Mouse (Mus musculus) CH12.LX (cell line): ENCODE measurements around the gene Bco1. TPM values are rescaled to one million over a fixed set of nuclear protein-coding genes. Genes with fewer than 3 reads are reported as not detected.

Experiments used
- DNase-seq: peaks from one replicate; pipeline ENCODE4 v3.0.0-alpha.2; 2013; ENCODE audit errors: extremely low read depth
- H3K27ac ChIP-seq: 2 replicates; pipeline ENCODE4 v1.5.1; 2012; ENCODE audit warnings: low read depth, mild to moderate bottlenecking, control low read depth, moderate library complexity; ENCODE audit not compliant: insufficient read depth
- H3K27me3 ChIP-seq: replicated peaks from 2 replicates; pipeline ENCODE3; 2012; ENCODE audit warnings: inconsistent platforms
- H3K36me3 ChIP-seq, 2 experiments: replicated peaks in 1 of 2; 2 replicates each; pipeline versions ENCODE3 to v1.6.1; 2012; ENCODE audit warnings: inconsistent platforms in 1 of 2, low read length in 1 of 2, mild to moderate bottlenecking in 1 of 2, mixed read lengths in 1 of 2, moderate library complexity in 1 of 2; ENCODE audit not compliant: control insufficient read depth in 1 of 2, insufficient read depth in 1 of 2
- H3K4me1 ChIP-seq, 2 experiments: 2 replicates each; pipeline ENCODE4 v1.6.1; 2012; ENCODE audit warnings: inconsistent platforms in 1 of 2, moderate library complexity in 1 of 2; ENCODE audit not compliant: insufficient read depth in 2 of 2, control insufficient read depth in 1 of 2
- H3K4me2 ChIP-seq: 2 replicates; pipeline ENCODE4 v1.6.1; 2012; ENCODE audit warnings: low read depth, mild to moderate bottlenecking, control low read depth; ENCODE audit not compliant: poor library complexity, insufficient read depth, severe bottlenecking
- H3K4me3 ChIP-seq, 3 experiments: fragments of 150-350 bp in 1 of 3; sonication (generic) in 1 of 3; replicated peaks in 1 of 3; 2 replicates each; pipeline versions ENCODE3 to v1.5.1; 2011 to 2012; ENCODE audit warnings: low read depth in 2 of 3, low read length in 2 of 3, mild to moderate bottlenecking in 2 of 3, moderate library complexity in 2 of 3, control low read depth in 1 of 3, improper control_type of control experiment in 1 of 3, inconsistent platforms in 1 of 3, mixed read lengths in 1 of 3; ENCODE audit not compliant: poor library complexity in 1 of 3
- H3K79me2 ChIP-seq: replicated peaks from 2 replicates; pipeline ENCODE4 v1.6.1; 2012; ENCODE audit warnings: mild to moderate bottlenecking, moderate library complexity; ENCODE audit not compliant: control insufficient read depth, poor library complexity, insufficient read depth, severe bottlenecking; ENCODE audit errors: extremely low read depth
- H3K9ac ChIP-seq: 2 replicates; pipeline ENCODE4 v1.6.1; 2012; ENCODE audit warnings: low read depth, mild to moderate bottlenecking, control low read depth, moderate library complexity; ENCODE audit not compliant: insufficient read depth
- H3K9me3 ChIP-seq: replicated peaks from 2 replicates; pipeline ENCODE3; 2012; ENCODE audit warnings: low read length, inconsistent platforms, mixed read lengths
- BHLHE40 ChIP-seq: IDR thresholded peaks from 2 replicates; pipeline ENCODE4 v1.6.1; 2011; ENCODE audit warnings: mild to moderate bottlenecking, low read depth, low read length, improper control_type of control experiment
- CHD2 ChIP-seq: IDR thresholded peaks from 2 replicates; pipeline ENCODE4 v1.6.1; 2011; ENCODE audit warnings: low read length, improper control_type of control experiment
- ELF1 ChIP-seq: IDR thresholded peaks from 2 replicates; pipeline ENCODE4 v1.6.1; 2014; ENCODE audit warnings: low read depth, mild to moderate bottlenecking, inconsistent platforms, low read length, improper control_type of control experiment
- EP300 ChIP-seq: IDR thresholded peaks from 2 replicates; pipeline ENCODE4 v1.6.1; 2011; ENCODE audit warnings: low read length, improper control_type of control experiment
- ETS1 ChIP-seq: conservative IDR thresholded peaks from 2 replicates; pipeline ENCODE4 v1.6.1; 2012; ENCODE audit warnings: low read depth, mild to moderate bottlenecking, inconsistent platforms, low read length, improper control_type of control experiment, moderate library complexity
- GABPA ChIP-seq: IDR thresholded peaks from 2 replicates; pipeline ENCODE4 v1.6.1; 2012; ENCODE audit warnings: low read depth, low read length, improper control_type of control experiment, inconsistent platforms; ENCODE audit not compliant: insufficient replicate concordance
- HCFC1 ChIP-seq: IDR thresholded peaks from 2 replicates; pipeline ENCODE4 v1.6.1; 2012; ENCODE audit warnings: low read depth, mild to moderate bottlenecking, inconsistent platforms, low read length, improper control_type of control experiment
- KAT2A ChIP-seq: IDR thresholded peaks from 2 replicates; pipeline ENCODE4 v1.6.1; 2012; ENCODE audit warnings: low read length, improper control_type of control experiment, inconsistent platforms; ENCODE audit not compliant: insufficient replicate concordance
- MAX ChIP-seq: IDR thresholded peaks from 2 replicates; pipeline ENCODE4 v1.6.1; 2011; ENCODE audit warnings: low read length, improper control_type of control experiment
- MAZ ChIP-seq: IDR thresholded peaks from 2 replicates; pipeline ENCODE4 v1.6.1; 2012; ENCODE audit warnings: low read depth, mild to moderate bottlenecking, inconsistent platforms, low read length, improper control_type of control experiment, moderate library complexity
- MEF2A ChIP-seq: IDR thresholded peaks from 2 replicates; pipeline ENCODE4 v1.6.1; 2014; ENCODE audit warnings: low read depth, mild to moderate bottlenecking, inconsistent platforms, low read length, improper control_type of control experiment, borderline replicate concordance
- MXI1 ChIP-seq: IDR thresholded peaks from 2 replicates; pipeline ENCODE4 v1.6.1; 2011; ENCODE audit warnings: mild to moderate bottlenecking, low read depth, low read length, improper control_type of control experiment
- MYC ChIP-seq: IDR thresholded peaks from 2 replicates; pipeline ENCODE4 v1.6.1; 2011; ENCODE audit warnings: low read depth, mild to moderate bottlenecking, improper control_type of control experiment, low read length
- NELFE ChIP-seq: IDR thresholded peaks from 2 replicates; pipeline ENCODE4 v1.6.1; 2011; ENCODE audit warnings: low read depth, low read length, improper control_type of control experiment
- NRF1 ChIP-seq: IDR thresholded peaks from 2 replicates; pipeline ENCODE4 v1.6.1; 2014; ENCODE audit warnings: low read depth, mild to moderate bottlenecking, inconsistent platforms, low read length, improper control_type of control experiment, moderate library complexity
- PAX5 ChIP-seq: IDR thresholded peaks from 2 replicates; pipeline ENCODE4 v1.6.1; 2012; ENCODE audit warnings: low read length, inconsistent platforms, mixed read lengths
- POLR2A ChIP-seq: IDR thresholded peaks from 2 replicates; pipeline ENCODE4 v1.6.1; 2011; ENCODE audit warnings: low read depth, mild to moderate bottlenecking, improper control_type of control experiment, low read length
- RCOR1 ChIP-seq: conservative IDR thresholded peaks from 2 replicates; pipeline ENCODE4 v1.6.1; 2012; ENCODE audit warnings: low read depth, mild to moderate bottlenecking, inconsistent platforms, low read length, improper control_type of control experiment
- SIN3A ChIP-seq: IDR thresholded peaks from 2 replicates; pipeline ENCODE4 v1.6.1; 2012; ENCODE audit warnings: low read length, improper control_type of control experiment, inconsistent platforms
- TBP ChIP-seq: conservative IDR thresholded peaks from 2 replicates; pipeline ENCODE4 v1.6.1; 2011; ENCODE audit warnings: low read depth, low read length, improper control_type of control experiment
- TCF12 ChIP-seq: IDR thresholded peaks from 2 replicates; pipeline ENCODE4 v1.6.1; 2014; ENCODE audit warnings: low read depth, mild to moderate bottlenecking, inconsistent platforms, low read length, improper control_type of control experiment
- USF1 ChIP-seq: IDR thresholded peaks from 2 replicates; pipeline ENCODE4 v1.6.1; 2014; ENCODE audit warnings: low read depth, mild to moderate bottlenecking, inconsistent platforms, low read length, improper control_type of control experiment
- USF2 ChIP-seq: conservative IDR thresholded peaks from 2 replicates; pipeline ENCODE4 v1.6.1; 2011; ENCODE audit warnings: low read depth, low read length, improper control_type of control experiment
- ZC3H11A ChIP-seq: IDR thresholded peaks from 2 replicates; pipeline ENCODE4 v1.6.1; 2012; ENCODE audit warnings: low read depth, mild to moderate bottlenecking, inconsistent platforms, low read length, improper control_type of control experiment
- ZKSCAN1 ChIP-seq: IDR thresholded peaks from 2 replicates; pipeline ENCODE4 v1.6.1; 2012; ENCODE audit warnings: low read depth, inconsistent platforms, low read length, improper control_type of control experiment, borderline replicate concordance
- ZMIZ1 ChIP-seq: IDR thresholded peaks from 2 replicates; pipeline ENCODE4 v1.6.1; 2012; ENCODE audit warnings: low read depth, mild to moderate bottlenecking, inconsistent platforms, low read length, improper control_type of control experiment
- dilution Hi-C: fragments of 300-500 bp; cut with MboI; formaldehyde crosslinking; loops from 2 replicates; pipeline ENCODE4 v1.14.3; 2020; ENCODE audit warnings: low sequenced_read_pairs; ENCODE audit not compliant: extremely low pct_unique_long_range_greater_than_20kb, extremely low pct_ligation_motif_present
- in situ Hi-C: fragments of 300-500 bp; cut with MboI; formaldehyde crosslinking; loops from 3 replicates; pipeline ENCODE4 v1.14.3; 2019; ENCODE audit warnings: low sequenced_read_pairs, low pct_ligation_motif_present, low pct_unique_long_range_greater_than_20kb, mixed read lengths
- polyA plus RNA-seq: library from polyadenylated mRNA; unstranded; fragments of >175 nt; gene quantifications from 2 replicates; pipeline ENCODE4 v1.2.1, GENCODE M21; 2012; ENCODE audit warnings: low read depth; ENCODE audit not compliant: insufficient read length
- total RNA-seq, 2 experiments: library from RNA; depleted of rRNA; stranded (reverse); fragments of 300-350 nt in 1 of 2; fragments of >200 nt in 1 of 2; gene quantifications; 2 replicates each; pipeline ENCODE4 v1.2.3; 2012 to 2014

The Bco1 gene
- total and polyA plus RNA-seq, 3 experiments, result not detected

DNA sequence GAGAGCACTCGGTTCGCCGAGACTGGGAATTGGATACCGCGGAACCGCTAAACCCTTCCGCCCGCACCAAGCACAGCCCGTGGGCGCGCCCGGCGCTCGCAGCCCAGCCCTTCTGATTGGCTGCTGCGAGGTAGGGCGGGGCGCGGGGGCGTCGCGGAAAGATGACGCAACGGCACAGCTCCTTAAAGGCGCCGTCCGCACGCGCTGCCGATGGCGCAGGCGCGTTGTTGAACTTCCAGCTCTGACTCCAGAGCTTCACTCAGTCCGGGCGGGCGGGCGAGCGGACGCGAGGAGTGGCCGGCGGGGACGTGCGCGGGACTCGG, 62.1 kb downstream of the Bco1 start:
- in situ Hi-C loops, result loop anchor here (5.0 kb wide), 1 partner anchor 35 kb away; no protein-coding TSS in a partner anchor
- H3K4me3 ChIP-seq, result peak overlapping the region; percentile 82 to 99 (median 94)

DNA sequence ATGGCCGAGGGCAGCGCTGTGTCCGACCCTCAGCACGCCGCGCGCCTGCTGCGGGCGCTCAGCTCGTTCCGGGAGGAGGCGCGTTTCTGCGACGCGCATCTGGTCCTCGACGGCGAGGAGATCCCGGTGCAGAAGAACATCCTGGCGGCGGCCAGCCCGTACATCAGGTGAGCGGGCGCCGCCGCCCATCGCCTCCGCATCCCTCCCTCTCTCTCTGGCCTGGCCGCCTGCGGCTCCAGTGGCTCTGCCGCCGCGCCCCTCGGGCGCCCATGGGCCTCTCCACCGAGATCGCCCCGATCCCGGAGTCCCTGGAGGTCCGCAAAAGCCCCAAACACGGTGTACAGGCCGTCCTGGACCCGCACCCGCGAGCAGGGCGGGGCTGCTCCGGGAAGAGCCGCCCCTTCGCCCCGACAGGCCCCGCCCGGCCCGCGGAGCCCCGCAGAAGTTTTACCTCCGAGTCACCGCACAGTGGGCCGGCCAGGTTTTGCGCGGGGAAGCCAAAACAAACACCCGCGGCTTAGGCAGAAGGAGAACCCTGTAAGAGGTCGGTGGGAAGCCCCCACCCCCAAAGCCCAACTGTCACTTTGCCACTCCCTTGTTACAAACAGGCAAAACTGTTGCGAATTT, 62.6 kb downstream of the Bco1 start, which contains the start of gene Gan:
Gene Gan, plus strand, starts transcription at position 1 of the 627 bp plus-strand sequence.
- in situ Hi-C loops (loop anchor here (5.0 kb wide), 1 partner anchor 36 kb away; no protein-coding TSS in a partner anchor), dilution Hi-C loops (no loop called here)
- Histone ChIP-seq H3K79me2 (no peaks in the 10 kb centered on the region), H3K4me2 (peak within 1 kb of the TSS; percentile 80), H3K4me1 (peaks cover 5 to 31% of the 10 kb centered on the region in 2 experiments), H3K9ac (peak within 1 kb of the TSS; percentile 88), H3K9me3 (no peaks in the 10 kb centered on the region), H3K27me3 (no peaks in the 10 kb centered on the region), H3K27ac (no peak within 1 kb of the TSS), H3K4me3 (peak within 1 kb of the TSS; percentile 82 to 99 (median 94)), H3K36me3 (peaks cover 0 to 6% of the 10 kb centered on the region in 2 experiments)
- TF ChIP-seq GABPA (no peak), ETS1 (no peak), KAT2A (0 out of 2 replicates have a peak, but pooled peaks have one; percentile 3), TBP (no peak), MXI1 (0 out of 2 replicates have a peak, but pooled peaks have one; percentile 21), MAZ (no peak), EP300 (no peak), RCOR1 (no peak), PAX5 (no peak), ELF1 (no peak), MAX (peak; percentile 1; the same call in 1 of the 2 replicates), CHD2 (no peak)
- no peak for DNase-seq

More for the DNA sequence above, 62.1 kb downstream of the Bco1 start:
- H3K79me2 ChIP-seq, result no peaks in the 10 kb centered on the region
- DNase-seq, result peak; percentile 92
- TF ChIP-seq TBP, result peak; percentile 89
- 0 out of 2 replicates have a peak, but pooled peaks have one; percentile 36 for TF ChIP-seq CHD2
- TF ChIP-seq NELFE, result peak; percentile 72
- peak; percentile 85 for TF ChIP-seq NRF1
- TF ChIP-seq MAX, result peak; percentile 80
- TF ChIP-seq USF2, result no peak
- TF ChIP-seq ELF1, result peak; percentile 88
- TF ChIP-seq USF1, result no peak
- TF ChIP-seq MYC, result peak; percentile 57; the same call in 1 of the 2 replicates
- TF ChIP-seq BHLHE40, result 0 out of 2 replicates have a peak, but pooled peaks have one; percentile 29
- no peak for TF ChIP-seq ZKSCAN1
- TF ChIP-seq SIN3A, result peak; percentile 89
- TF ChIP-seq KAT2A, result peak; percentile 61; the same call in 1 of the 2 replicates
- peak; percentile 87 for TF ChIP-seq POLR2A
- peak; percentile 86; the same call in 1 of the 2 replicates for TF ChIP-seq MXI1
- no peak for TF ChIP-seq ZC3H11A
- TF ChIP-seq MEF2A, result peak; percentile 48; the same call in 1 of the 2 replicates
- no peak for TF ChIP-seq ETS1
- TF ChIP-seq TCF12, result peak; percentile 85
- TF ChIP-seq ZMIZ1, result no peak
- peak; percentile 86 for TF ChIP-seq HCFC1
- no peak; the same call in 1 of the 2 replicates for TF ChIP-seq GABPA
- TF ChIP-seq, all 38 proteins: peak for 15
- Histone ChIP-seq H3K9ac (peak overlapping the region; percentile 88), H3K27me3 (no peaks in the 10 kb centered on the region), H3K4me2 (no peak overlapping the region), H3K9me3 (no peaks in the 10 kb centered on the region), H3K36me3 (peaks cover 0 to 6% of the 10 kb centered on the region in 2 experiments), H3K27ac (no peak overlapping the region), H3K4me1 (peaks cover 5 to 31% of the 10 kb centered on the region in 2 experiments)
- dilution Hi-C loops, result no loop called here
